Mouse (Mus musculus): Measurements from ENCODE around the gene Kntc1.

The Kntc1 gene

GRCm38 (mm10) chr5:123865365-123865764 lies 115.8 kb downstream of the Kntc1 start, which contains the start of gene Hcar2:
Gene Hcar2, minus strand, starts transcription at chr5:123865499.
- no peak for DNase-seq (ENCODE audit: low read depth, low spot score)

GRCm38 (mm10) chr5:123866457-123866856 lies 116.9 kb downstream of the Kntc1 start:
- no peak for DNase-seq (ENCODE audit: low read depth, low spot score)

GRCm38 (mm10) chr5:123869615-123870014 lies 120.1 kb downstream of the Kntc1 start:
- no peak for DNase-seq (ENCODE audit: low read depth, low spot score)
